Comparison of ENCODE assay signal across 18 mouse cellular contexts in the genomic region with DNA sequence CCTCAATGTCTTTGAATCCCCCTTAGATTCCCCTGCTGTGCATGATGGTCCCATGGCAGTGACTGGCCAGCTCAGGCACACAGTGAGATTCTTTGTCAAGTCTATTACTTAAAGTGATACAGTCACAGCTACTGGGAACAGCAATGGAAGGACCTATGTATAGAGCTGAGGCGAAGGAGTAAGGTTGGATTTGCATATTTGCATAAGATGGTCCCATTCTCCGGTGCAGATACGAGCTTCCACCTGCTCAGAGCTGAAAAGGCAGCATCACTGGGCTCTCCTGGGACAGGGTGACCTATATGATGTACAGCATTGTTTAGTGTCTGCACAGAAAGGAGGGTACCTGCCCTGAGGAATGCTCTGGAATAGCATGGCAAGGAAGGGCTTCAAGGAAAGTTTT. TPM values are rescaled to one million over a fixed set of nuclear protein-coding genes. Genes with fewer than 3 reads are reported as not detected.
DNase-seq lines count a peak whose midpoint lies in the region; ATAC-seq and TF ChIP-seq lines count a peak whose summit lies in the region.
"Had no signal": no experiment of that assay in that cellular context is flagged by ENCODE, and none has a peak within 500 bp of the region (broad histone marks: within the 10 kb centered on the region; RNA-seq: fewer than 3 reads in every experiment).

No protein-coding gene starts in this region.

- intact Hi-C loops in gastrocnemius, adult 2 months (cut with DNase I) = no loop called here
- intact Hi-C loops in gastrocnemius, postnatal 14 days (cut with DNase I; ENCODE audit: low total_unique reads) = no loop called here

- no peak overlapping the region for H3K27ac ChIP-seq in gastrocnemius, adult 2 months
- no peak overlapping the region for H3K27ac ChIP-seq in midbrain, embryonic 11.5 days (ENCODE audit: low read depth, low read length)
- H3K27ac ChIP-seq in midbrain, embryonic 15.5 days = no peak overlapping the region
- H3K27ac ChIP-seq: embryonic facial prominence, embryonic 10.5 days; embryonic facial prominence, embryonic 12.5 days; forebrain, embryonic 13.5 days; forebrain, embryonic 15.5 days had no signal

- peak; percentile 9 for DNase-seq in gastrocnemius, adult 2 months
- DNase-seq in gastrocnemius, postnatal 14 days = no peak
- DNase-seq in midbrain, embryonic 11.5 days (ENCODE audit: low spot score, missing footprints) = peak; percentile 71
- no peak for DNase-seq in urinary bladder, adult 18-20 months (ENCODE audit: low spot score in 2 of 2)
- DNase-seq: adrenal gland, adult 2 months; adrenal gland, postnatal 10 days; adrenal gland, postnatal 25 days; cerebellum, adult 11-12 months; cerebellum, adult 2 months; cerebellum, adult 9-10 months; cerebellum, postnatal 10 days; cerebellum, postnatal 25 days; forebrain, postnatal 0 days had no signal

- no peak overlapping the region for H3K4me2 ChIP-seq in midbrain, embryonic 11.5 days
- no peak overlapping the region for H3K4me2 ChIP-seq in midbrain, embryonic 15.5 days
- H3K4me2 ChIP-seq: embryonic facial prominence, embryonic 12.5 days; forebrain, embryonic 13.5 days; forebrain, embryonic 15.5 days had no signal

- 85% methylated on average over 3 of the region's 3 CpGs for WGBS in midbrain, embryonic 11.5 days
- 78% methylated on average over 3 of the region's 3 CpGs for WGBS in midbrain, embryonic 15.5 days

- H3K36me3 ChIP-seq in midbrain, embryonic 11.5 days (ENCODE audit: control insufficient read depth, insufficient read depth, low read length) = no peaks in the 10 kb centered on the region
- H3K36me3 ChIP-seq in midbrain, embryonic 15.5 days (replicated peaks) = no peaks in the 10 kb centered on the region

- ATAC-seq in midbrain, embryonic 11.5 days (ENCODE audit: low FRiP score) = no peak
- no peak for ATAC-seq in midbrain, embryonic 15.5 days (replicated peaks)
- ATAC-seq: forebrain, embryonic 13.5 days; forebrain, embryonic 15.5 days; forebrain, postnatal 0 days had no signal

- TF ChIP-seq CTCF in gastrocnemius, adult 2 months (IDR thresholded peaks at IDR 0.05) = no peak

- no peaks in the 10 kb centered on the region for H3K27me3 ChIP-seq in midbrain, embryonic 11.5 days (ENCODE audit: control insufficient read depth, insufficient read depth, low read length)
- no peaks in the 10 kb centered on the region for H3K27me3 ChIP-seq in midbrain, embryonic 15.5 days (replicated peaks)
- H3K27me3 ChIP-seq: embryonic facial prominence, embryonic 12.5 days; forebrain, embryonic 13.5 days; forebrain, embryonic 15.5 days had no signal

- H3K4me3 ChIP-seq in gastrocnemius, adult 2 months = no peak overlapping the region
- no peak overlapping the region for H3K4me3 ChIP-seq in midbrain, embryonic 11.5 days (ENCODE audit: low read depth, low read length)
- no peak overlapping the region for H3K4me3 ChIP-seq in midbrain, embryonic 15.5 days
- H3K4me3 ChIP-seq: embryonic facial prominence, embryonic 10.5 days; embryonic facial prominence, embryonic 12.5 days; forebrain, embryonic 13.5 days; forebrain, embryonic 15.5 days had no signal

- H3K9me3 ChIP-seq in midbrain, embryonic 11.5 days (ENCODE audit: control insufficient read depth, low read length) = no peaks in the 10 kb centered on the region
- no peaks in the 10 kb centered on the region for H3K9me3 ChIP-seq in midbrain, embryonic 15.5 days
- H3K9me3 ChIP-seq: embryonic facial prominence, embryonic 10.5 days; embryonic facial prominence, embryonic 12.5 days; forebrain, embryonic 13.5 days; forebrain, embryonic 15.5 days had no signal

- no peak overlapping the region for H3K9ac ChIP-seq in midbrain, embryonic 11.5 days (ENCODE audit: low read length)
- no peak overlapping the region for H3K9ac ChIP-seq in midbrain, embryonic 15.5 days
- H3K9ac ChIP-seq: embryonic facial prominence, embryonic 12.5 days; forebrain, embryonic 13.5 days; forebrain, embryonic 15.5 days; forebrain, postnatal 0 days had no signal

- no peaks in the 10 kb centered on the region for H3K4me1 ChIP-seq in midbrain, embryonic 11.5 days (ENCODE audit: control insufficient read depth, insufficient read depth, low read length)
- no peaks in the 10 kb centered on the region for H3K4me1 ChIP-seq in midbrain, embryonic 15.5 days
- H3K4me1 ChIP-seq: embryonic facial prominence, embryonic 12.5 days; forebrain, embryonic 13.5 days; forebrain, embryonic 15.5 days had no signal

RNA-seq across cellular contexts. Expression of gene Tbc1d14, which starts 1.3 kb away (rescaled TPM):
- 10 to 100 TPM; 14.3 to 16.7 TPM for total RNA-seq in gastrocnemius, adult 2 months (2021)
- total RNA-seq in gastrocnemius, postnatal 14 days (2021) = 10 to 100 TPM; 13.9 to 14.6 TPM
- polyA plus RNA-seq in midbrain, embryonic 11.5 days (2014; fragmentation: Nextera tagmentation; extraction: Ambion mirVana) = 41.2 TPM in 2 replicates
- polyA plus RNA-seq in midbrain, embryonic 15.5 days (2015; fragmentation: Nextera tagmentation; extraction: Ambion mirVana) = 70.4 and 75.0 TPM in 2 replicates

Comparison
In these comparisons a context has a peak if more than half of its experiments do, and no peak if none do; other contexts are left out.
1. DNase-seq: peak in gastrocnemius, adult 2 months (single experiment) and midbrain, embryonic 11.5 days (single experiment); none in gastrocnemius, postnatal 14 days (single experiment) and urinary bladder, adult 18-20 months (0 of 2).